Mouse (Mus musculus): ENCODE measurements around the gene Trabd.

DNA sequence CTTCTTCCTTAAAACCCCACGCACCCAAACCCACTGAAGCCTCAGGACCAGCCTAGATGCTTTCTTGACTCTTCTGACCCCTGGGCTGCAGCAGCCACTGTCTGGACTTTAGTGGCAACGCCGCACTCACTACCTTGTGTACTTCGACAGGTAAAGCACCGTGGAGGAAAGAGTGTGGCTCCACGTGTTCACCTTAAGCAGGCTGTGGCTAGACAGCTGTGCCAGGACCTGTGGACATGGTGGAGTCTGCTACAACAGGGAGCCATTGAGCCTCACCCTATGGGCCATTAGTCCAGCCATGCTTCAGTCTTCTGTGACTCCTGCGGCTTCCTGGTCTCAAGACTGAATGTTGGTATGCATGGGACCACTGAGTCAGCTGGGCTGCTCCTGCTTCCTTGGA lies 20.3 kb upstream of the Trabd start:
- TF ChIP-seq CTCF (IDR thresholded peaks at IDR 0.05; ENCODE audit: insufficient read depth, low read depth, low read length) (no peak), POLR2A (IDR thresholded peaks at IDR 0.05; ENCODE audit: insufficient read depth, low read depth, low read length) (no peak)

All from olfactory bulb, adult 2 months (tissue).